Mouse (Mus musculus) lung, adult 2 months (tissue): Measurements from ENCODE around the gene Gpx3. TPM values are rescaled to one million over a fixed set of nuclear protein-coding genes. Genes with fewer than 3 reads are reported as not detected.

ENCODE experiments used
- DNase-seq: peaks from one replicate; pipeline ENCODE4 v3.0.0; 2022
- H3K4me1 ChIP-seq: fragments of 200-500 bp; 2 replicates; pipeline ENCODE4 v1.6.1; 2011; ENCODE audit warnings: low read length; ENCODE audit not compliant: control insufficient read depth, insufficient read depth
- H3K4me3 ChIP-seq: fragments of 200-500 bp; replicated peaks from 2 replicates; pipeline ENCODE3; 2011; ENCODE audit warnings: low read depth, mild to moderate bottlenecking, control low read depth, low read length; ENCODE audit errors: extremely low read depth
- CTCF ChIP-seq: fragments of 200-500 bp; IDR thresholded peaks from 2 replicates; pipeline ENCODE4 v1.5.1; 2011; ENCODE audit warnings: mild to moderate bottlenecking, low read length, control low read depth; ENCODE audit not compliant: insufficient read depth
- POLR2A ChIP-seq: fragments of 200-500 bp; IDR thresholded peaks from 2 replicates; pipeline ENCODE4 v1.6.1; 2011; ENCODE audit warnings: low read depth, mild to moderate bottlenecking, control low read depth, low read length, borderline replicate concordance; ENCODE audit errors: extremely low read depth
- WGBS: fragments of 180-500 bp; shearing (Covaris S2); methylation state at CpG from one replicate; pipeline ENCODE4 v1.1.7; 2018; 5-methylcytosine and 5-hydroxymethylcytosine counted together
- polyA plus RNA-seq: library from polyadenylated mRNA; depleted of rRNA; stranded (reverse); fragments of >200 nt; gene quantifications from 2 replicates; pipeline ENCODE4 v1.2.3, GENCODE M21; 2012

Gpx3 gene
- polyA plus RNA-seq, 1 experiment = 693 TPM

GRCm38 (mm10) chr11:54866119-54867048 is 35.9 kb upstream of the Gpx3 start, which contains the start of gene Hint1:
Gene Hint1, plus strand, starts transcription at chr11:54866383.
- TF ChIP-seq POLR2A (peak; percentile 95), CTCF (no peak)
- DNase-seq = peak; percentile 93
- under 1% methylated on average over 104 of the region's 107 CpGs for WGBS
- Histone ChIP-seq H3K4me1 (peaks cover 7% of the 10 kb centered on the region), H3K4me3 (peak within 1 kb of the TSS; percentile 82)

DNA sequence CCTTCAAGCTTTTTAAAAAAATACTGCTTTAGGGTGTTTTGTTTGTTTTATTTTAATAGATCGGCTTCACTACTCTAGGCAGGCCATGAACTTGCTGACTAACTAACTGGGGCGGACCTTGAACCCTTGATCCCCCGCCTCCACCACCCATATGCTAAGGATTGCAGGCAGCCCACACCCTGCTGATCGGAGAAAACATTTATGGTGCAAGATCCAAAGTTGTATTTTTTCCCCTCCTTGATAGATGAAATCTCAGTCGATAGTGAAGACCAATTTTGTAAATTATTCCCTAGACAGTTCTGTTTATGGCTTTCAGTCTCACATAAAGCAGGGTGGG is 35.2 kb upstream of the Gpx3 start:
- TF ChIP-seq CTCF = no peak
- no peak for TF ChIP-seq POLR2A
- 2% methylated on average over 5 of the region's 5 CpGs for WGBS
- Histone ChIP-seq H3K4me3 (peak overlapping the region; percentile 82), H3K4me1 (peaks cover 7% of the 10 kb centered on the region)
- DNase-seq = no peak

- DNase-seq = no peak
- 60% methylated on average over 3 of the region's 3 CpGs for WGBS
- H3K4me1 ChIP-seq = peaks cover 7% of the 10 kb centered on the region
- no peak overlapping the region for H3K4me3 ChIP-seq
- TF ChIP-seq CTCF = no peak
- TF ChIP-seq POLR2A = no peak
Measured at GRCm38 (mm10) chr11:54867903-54868434, 34.3 kb upstream of the Gpx3 start.

- H3K4me1 ChIP-seq = peaks cover 7% of the 10 kb centered on the region
- 67% methylated on average over 2 of the region's 2 CpGs for WGBS
Measured at GRCm38 (mm10) chr11:54868445-54868844, 33.8 kb upstream of the Gpx3 start.

GRCm38 (mm10) chr11:54869318-54869717 is 32.9 kb upstream of the Gpx3 start:
- WGBS = 65% methylated on average over 3 of the region's 3 CpGs
- TF ChIP-seq CTCF = no peak
- TF ChIP-seq POLR2A = no peak
- Histone ChIP-seq H3K4me1 (peaks cover 7% of the 10 kb centered on the region), H3K4me3 (no peak overlapping the region)
- DNase-seq = no peak

More at GRCm38 (mm10) chr11:54868445-54868844, 33.8 kb upstream of the Gpx3 start:
- TF ChIP-seq CTCF = no peak
- TF ChIP-seq POLR2A = no peak
- no peak for DNase-seq
- H3K4me3 ChIP-seq = no peak overlapping the region

- TF ChIP-seq CTCF (no peak), POLR2A (no peak)
- no peak overlapping the region for H3K4me3 ChIP-seq
- peaks cover 6% of the 10 kb centered on the region for H3K4me1 ChIP-seq
- 64% methylated on average over 7 of the region's 7 CpGs for WGBS
- no peak for DNase-seq
Measured at GRCm38 (mm10) chr11:54871831-54872537, 30.3 kb upstream of the Gpx3 start.

- Histone ChIP-seq H3K4me1 (peaks cover 5% of the 10 kb centered on the region), H3K4me3 (no peak overlapping the region)
- TF ChIP-seq CTCF = no peak
- no peak for TF ChIP-seq POLR2A
- 86% methylated on average over 5 of the region's 5 CpGs for WGBS
- no peak for DNase-seq
Measured at GRCm38 (mm10) chr11:54876031-54876430, 26.2 kb upstream of the Gpx3 start.

- DNase-seq = no peak
- WGBS = 62% methylated on average over 6 of the region's 6 CpGs
- TF ChIP-seq POLR2A (no peak), CTCF (no peak)
- H3K4me1 ChIP-seq = peaks cover 8% of the 10 kb centered on the region
- H3K4me3 ChIP-seq = no peak overlapping the region
Measured at GRCm38 (mm10) chr11:54878893-54879292, 23.4 kb upstream of the Gpx3 start.

- no peak for DNase-seq
- TF ChIP-seq POLR2A (no peak), CTCF (peak; percentile 48; the same call in 1 of the 2 replicates)
- Histone ChIP-seq H3K4me3 (no peak overlapping the region), H3K4me1 (peaks cover 10% of the 10 kb centered on the region)
- WGBS = 17% methylated on average over 4 of the region's 4 CpGs
Measured at GRCm38 (mm10) chr11:54879434-54879833, 22.8 kb upstream of the Gpx3 start.
